Mouse (Mus musculus) midbrain, embryonic 14.5 days (tissue): Measurements from ENCODE around the gene Itk. TPM values are rescaled to one million over a fixed set of nuclear protein-coding genes. Genes with fewer than 3 reads are reported as not detected.

Source experiments
- ATAC-seq: fragments of 200-750 bp; cut with Nextera tagmentation; 2 replicates; pipeline ENCODE4 v1.8.0; 2017; ENCODE audit warnings: moderate number of reproducible peaks, moderate library complexity; ENCODE audit not compliant: low FRiP score, low TSS enrichment
- DNase-seq: peaks from one replicate; pipeline ENCODE4 v3.0.0-alpha.2; 2015
- H3K27ac ChIP-seq: fragments of 300-500 bp; sonication (generic); replicated peaks from 2 replicates; pipeline ENCODE4 v1.5.1; 2014; ENCODE audit warnings: mild to moderate bottlenecking, low read depth, low read length, moderate library complexity
- H3K27me3 ChIP-seq: fragments of 300-500 bp; sonication (generic); 2 replicates; pipeline ENCODE4 v1.6.1; 2014; ENCODE audit warnings: low read length, control low read depth, mixed read lengths; ENCODE audit not compliant: control insufficient read depth, insufficient read depth
- H3K36me3 ChIP-seq: fragments of 300-500 bp; sonication (generic); 2 replicates; pipeline ENCODE4 v1.6.1; 2014; ENCODE audit warnings: low read length, control low read depth; ENCODE audit not compliant: control insufficient read depth, insufficient read depth
- H3K4me1 ChIP-seq: fragments of 300-500 bp; sonication (generic); 2 replicates; pipeline ENCODE4 v1.6.1; 2014; ENCODE audit warnings: mild to moderate bottlenecking, antibody characterized with exemption, low read length, control low read depth; ENCODE audit not compliant: control insufficient read depth, insufficient read depth
- H3K4me2 ChIP-seq: fragments of 300-500 bp; sonication (generic); 2 replicates; pipeline ENCODE4 v1.6.1; 2014; ENCODE audit warnings: mild to moderate bottlenecking, low read length, moderate library complexity
- H3K4me3 ChIP-seq: fragments of 300-500 bp; sonication (generic); replicated peaks from 2 replicates; pipeline ENCODE4 v1.5.1; 2014; ENCODE audit warnings: low read depth, low read length
- H3K9ac ChIP-seq: fragments of 300-500 bp; sonication (generic); replicated peaks from 2 replicates; pipeline ENCODE4 v1.6.1; 2014; ENCODE audit warnings: mild to moderate bottlenecking, low read length, moderate library complexity
- H3K9me3 ChIP-seq: fragments of 300-500 bp; sonication (generic); 2 replicates; pipeline ENCODE4 v1.6.1; 2016; ENCODE audit warnings: low read length, control low read depth, mixed read lengths; ENCODE audit not compliant: control insufficient read depth
- WGBS: fragments of 180-500 bp; shearing (Covaris S2); extraction: QIAGEN DNeasy Blood & Tissue Kit; methylation state at CpG from one replicate; pipeline ENCODE4 v1.1.7; 2014; 5-methylcytosine and 5-hydroxymethylcytosine counted together
- polyA plus RNA-seq: library from polyadenylated mRNA; unstranded; fragments of >200 nt; fragmentation: Nextera tagmentation; extraction: Ambion mirVana; gene quantifications from 2 replicates; pipeline ENCODE4 v1.2.1, GENCODE M21; 2014

The Itk gene
- polyA plus RNA-seq, 1 experiment from 2014 or later, result not detected

- Histone ChIP-seq H3K4me1 (no peaks in the 10 kb centered on the region), H3K27ac (no peak overlapping the region), H3K27me3 (no peaks in the 10 kb centered on the region), H3K4me2 (no peak overlapping the region), H3K9ac (no peak overlapping the region), H3K4me3 (no peak overlapping the region), H3K36me3 (no peaks in the 10 kb centered on the region), H3K9me3 (no peaks in the 10 kb centered on the region)
- ATAC-seq (no peak), DNase-seq (no peak)
- WGBS, result 95% methylated on average over 4 of the region's 4 CpGs
These were observed 7.5 kb upstream of the Itk start for GRCm38 (mm10) chr11:46396860-46397179.

- Histone ChIP-seq H3K9me3 (no peaks in the 10 kb centered on the region), H3K27me3 (no peaks in the 10 kb centered on the region), H3K4me1 (no peaks in the 10 kb centered on the region), H3K4me3 (no peak within 1 kb of the TSS), H3K9ac (no peak within 1 kb of the TSS), H3K36me3 (no peaks in the 10 kb centered on the region), H3K27ac (no peak within 1 kb of the TSS), H3K4me2 (no peak within 1 kb of the TSS)
- 79% methylated on average over 13 of the region's 13 CpGs for WGBS
- no peak for ATAC-seq
- no peak for DNase-seq
These were observed 7.0 kb upstream of the Itk start, which contains the start of gene Fam71b for GRCm38 (mm10) chr11:46396167-46396859. Gene Fam71b, plus strand, starts transcription at chr11:46396559.

- no peak for ATAC-seq
- no peak overlapping the region for H3K9ac ChIP-seq
- H3K4me2 ChIP-seq, result no peak overlapping the region
- no peaks in the 10 kb centered on the region for H3K36me3 ChIP-seq
- 95% methylated on average over 2 of the region's 2 CpGs for WGBS
- no peak for DNase-seq
- no peak overlapping the region for H3K4me3 ChIP-seq
- no peaks in the 10 kb centered on the region for H3K27me3 ChIP-seq
- H3K9me3 ChIP-seq, result no peaks in the 10 kb centered on the region
- H3K27ac ChIP-seq, result no peak overlapping the region
- no peaks in the 10 kb centered on the region for H3K4me1 ChIP-seq
These were observed 6.4 kb upstream of the Itk start for GRCm38 (mm10) chr11:46395698-46396097.

GRCm38 (mm10) chr11:46395088-46395487 is 5.8 kb upstream of the Itk start:
- H3K4me3 ChIP-seq, result no peak overlapping the region
- WGBS, result 86% methylated on average over 2 of the region's 2 CpGs
- H3K36me3 ChIP-seq, result no peaks in the 10 kb centered on the region
- H3K4me1 ChIP-seq, result no peaks in the 10 kb centered on the region
- ATAC-seq (no peak), DNase-seq (no peak)
- no peak overlapping the region for H3K4me2 ChIP-seq
- no peak overlapping the region for H3K27ac ChIP-seq
- H3K9ac ChIP-seq, result no peak overlapping the region
- no peaks in the 10 kb centered on the region for H3K27me3 ChIP-seq
- H3K9me3 ChIP-seq, result no peaks in the 10 kb centered on the region

- H3K4me1 ChIP-seq, result no peaks in the 10 kb centered on the region
- H3K4me3 ChIP-seq, result no peak overlapping the region
- no peaks in the 10 kb centered on the region for H3K27me3 ChIP-seq
- H3K9ac ChIP-seq, result no peak overlapping the region
- WGBS, result 81% methylated on average over 4 of the region's 4 CpGs
- no peak overlapping the region for H3K27ac ChIP-seq
- no peaks in the 10 kb centered on the region for H3K9me3 ChIP-seq
- H3K36me3 ChIP-seq, result no peaks in the 10 kb centered on the region
- ATAC-seq (no peak), DNase-seq (no peak)
- no peak overlapping the region for H3K4me2 ChIP-seq
These were observed 4.1 kb upstream of the Itk start for GRCm38 (mm10) chr11:46393413-46393812.

- Histone ChIP-seq H3K4me3 (no peak overlapping the region), H3K27ac (no peak overlapping the region), H3K4me2 (no peak overlapping the region), H3K27me3 (no peaks in the 10 kb centered on the region), H3K4me1 (no peaks in the 10 kb centered on the region), H3K36me3 (no peaks in the 10 kb centered on the region), H3K9me3 (no peaks in the 10 kb centered on the region), H3K9ac (no peak overlapping the region)
- ATAC-seq (no peak), DNase-seq (no peak)
- WGBS, result 91% methylated on average over 7 of the region's 7 CpGs
These were observed 3.6 kb upstream of the Itk start for GRCm38 (mm10) chr11:46392890-46393289.

GRCm38 (mm10) chr11:46390621-46391020 is 1.3 kb upstream of the Itk start:
- H3K9ac ChIP-seq, result no peak overlapping the region
- DNase-seq (no peak), ATAC-seq (no peak)
- H3K4me1 ChIP-seq, result no peaks in the 10 kb centered on the region
- no peaks in the 10 kb centered on the region for H3K27me3 ChIP-seq
- H3K4me3 ChIP-seq, result no peak overlapping the region
- no peak overlapping the region for H3K4me2 ChIP-seq
- no peak overlapping the region for H3K27ac ChIP-seq
- no peaks in the 10 kb centered on the region for H3K36me3 ChIP-seq
- WGBS, result 59% methylated on average over 3 of the region's 3 CpGs
- no peaks in the 10 kb centered on the region for H3K9me3 ChIP-seq

GRCm38 (mm10) chr11:46388438-46388837 is 877 bp downstream of the Itk start:
- H3K27me3 ChIP-seq, result no peaks in the 10 kb centered on the region
- no peaks in the 10 kb centered on the region for H3K36me3 ChIP-seq
- H3K4me1 ChIP-seq, result no peaks in the 10 kb centered on the region
- DNase-seq, result no peak
- 73% methylated on average over 6 of the region's 6 CpGs for WGBS
- no peak overlapping the region for H3K9ac ChIP-seq
- no peaks in the 10 kb centered on the region for H3K9me3 ChIP-seq
- no peak overlapping the region for H3K27ac ChIP-seq
- ATAC-seq, result no peak
- H3K4me2 ChIP-seq, result no peak overlapping the region
- no peak overlapping the region for H3K4me3 ChIP-seq

GRCm38 (mm10) chr11:46387061-46387460 is 2.3 kb downstream of the Itk start:
- Histone ChIP-seq H3K9me3 (no peaks in the 10 kb centered on the region), H3K27me3 (no peaks in the 10 kb centered on the region), H3K4me3 (no peak overlapping the region), H3K4me1 (no peaks in the 10 kb centered on the region), H3K27ac (no peak overlapping the region), H3K4me2 (no peak overlapping the region), H3K9ac (no peak overlapping the region), H3K36me3 (no peaks in the 10 kb centered on the region)
- DNase-seq, result no peak
- ATAC-seq, result no peak
- 92% methylated on average over 8 of the region's 8 CpGs for WGBS
